Mouse (Mus musculus) embryonic facial prominence, embryonic 11.5 days (tissue): ENCODE results near the gene Lca5l. TPM values are rescaled to one million over a fixed set of nuclear protein-coding genes. Genes with fewer than 3 reads are reported as not detected.
A peak's percentile ranks its signal among the peaks of the same experiment; 100 is the strongest.

Experiments
- ATAC-seq: fragments of 200-750 bp; cut with Nextera tagmentation; replicated peaks from 2 replicates; pipeline ENCODE4 v1.8.0; 2017; ENCODE audit warnings: low read depth; ENCODE audit not compliant: insufficient number of reproducible peaks, low FRiP score, low TSS enrichment
- DNase-seq: peaks from one replicate; pipeline ENCODE4 v3.0.0-alpha.2; 2015; ENCODE audit warnings: low spot score
- H3K27ac ChIP-seq: fragments of 300-500 bp; sonication (generic); replicated peaks from 2 replicates; pipeline ENCODE4 v1.5.1; 2014; ENCODE audit warnings: mild to moderate bottlenecking, low read depth, low read length, control low read depth
- H3K27me3 ChIP-seq: fragments of 300-500 bp; sonication (generic); 2 replicates; pipeline ENCODE4 v1.6.1; 2014; ENCODE audit warnings: mild to moderate bottlenecking, low read length, moderate library complexity, mixed read lengths; ENCODE audit not compliant: control insufficient read depth, insufficient read depth
- H3K36me3 ChIP-seq: fragments of 300-500 bp; sonication (generic); replicated peaks from 2 replicates; pipeline ENCODE4 v1.6.1; 2014; ENCODE audit warnings: low read depth, mild to moderate bottlenecking, low read length, moderate library complexity, mixed read lengths; ENCODE audit not compliant: control insufficient read depth, insufficient read depth
- H3K4me1 ChIP-seq: fragments of 300-500 bp; sonication (generic); 2 replicates; pipeline ENCODE4 v1.6.1; 2014; ENCODE audit warnings: low read length, mixed read lengths; ENCODE audit not compliant: control insufficient read depth, insufficient read depth
- H3K4me2 ChIP-seq: fragments of 300-500 bp; sonication (generic); 2 replicates; pipeline ENCODE4 v1.6.1; 2014; ENCODE audit warnings: low read depth, mild to moderate bottlenecking, control low read depth, low read length, moderate library complexity
- H3K4me3 ChIP-seq: fragments of 300-500 bp; sonication (generic); 2 replicates; pipeline ENCODE4 v1.5.1; 2014; ENCODE audit warnings: low read depth, low read length, control low read depth
- H3K9ac ChIP-seq: fragments of 300-500 bp; sonication (generic); replicated peaks from 2 replicates; pipeline ENCODE4 v1.6.1; 2014; ENCODE audit warnings: mild to moderate bottlenecking, control low read depth, low read length
- H3K9me3 ChIP-seq: fragments of 300-500 bp; sonication (generic); replicated peaks from 2 replicates; pipeline ENCODE4 v1.6.1; 2016; ENCODE audit warnings: mild to moderate bottlenecking, low read length, inconsistent platforms, mixed read lengths; ENCODE audit not compliant: control insufficient read depth
- WGBS: fragments of 180-500 bp; shearing (Covaris S2); extraction: QIAGEN DNeasy Blood & Tissue Kit; methylation state at CpG from one replicate; pipeline ENCODE4 v1.1.7; 2014; 5-methylcytosine and 5-hydroxymethylcytosine counted together
- polyA plus RNA-seq: library from polyadenylated mRNA; unstranded; fragments of >200 nt; fragmentation: Nextera tagmentation; extraction: Ambion mirVana; gene quantifications from 2 replicates; pipeline ENCODE4 v1.2.1, GENCODE M21; 2014

Lca5l gene
- polyA plus RNA-seq, 1 experiment from 2014 or later, result 1.1 TPM

DNA sequence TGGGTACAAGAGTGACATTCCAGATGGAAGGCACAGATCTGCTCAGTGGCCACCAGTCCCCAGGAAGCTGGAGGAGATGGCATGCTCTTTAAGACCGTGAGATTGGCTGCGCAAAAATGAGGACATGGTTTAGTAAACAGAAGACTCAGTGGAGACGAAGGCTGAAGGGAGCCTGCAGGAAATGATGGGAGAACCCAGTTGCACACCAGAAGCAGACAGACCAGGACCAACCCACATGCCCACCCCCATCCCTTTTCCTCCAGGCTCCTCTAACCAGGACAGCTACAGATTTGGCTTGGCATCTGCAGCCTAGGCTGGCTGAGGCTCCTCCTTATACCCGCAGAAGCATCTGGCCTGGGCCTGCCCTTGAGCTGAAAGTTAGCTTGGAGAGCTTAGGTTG is 30.7 kb downstream of the Lca5l start:
- Histone ChIP-seq H3K9ac (no peak overlapping the region), H3K4me2 (no peak overlapping the region), H3K4me3 (no peak overlapping the region), H3K27me3 (no peaks in the 10 kb centered on the region), H3K4me1 (no peaks in the 10 kb centered on the region), H3K36me3 (no peaks in the 10 kb centered on the region), H3K9me3 (no peaks in the 10 kb centered on the region), H3K27ac (no peak overlapping the region)
- DNase-seq (no peak), ATAC-seq (no peak)
- 91% methylated on average over 4 of the region's 4 CpGs for WGBS

DNA sequence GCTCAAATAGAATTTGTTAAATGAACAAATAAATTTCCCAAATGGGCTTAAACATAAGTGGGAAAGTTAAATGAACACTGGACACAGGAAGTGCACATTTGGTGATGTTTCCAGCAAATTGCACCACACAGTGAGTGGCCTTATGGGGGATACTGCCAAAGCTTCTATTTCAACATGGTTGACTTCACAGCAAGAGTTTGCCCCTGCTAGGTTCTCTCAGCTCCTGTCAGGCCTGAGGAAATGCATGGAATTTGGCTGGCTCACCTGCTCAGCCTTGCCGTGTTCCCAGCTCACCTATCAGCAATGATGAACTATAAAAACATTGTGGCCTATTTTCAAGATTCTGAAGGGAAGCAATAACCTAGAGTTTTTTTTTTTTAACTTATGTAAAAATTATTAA is 31.1 kb downstream of the Lca5l start:
- no peak overlapping the region for H3K4me3 ChIP-seq
- H3K4me2 ChIP-seq, result no peak overlapping the region
- ATAC-seq, result no peak
- H3K36me3 ChIP-seq, result no peaks in the 10 kb centered on the region
- no peaks in the 10 kb centered on the region for H3K27me3 ChIP-seq
- no peaks in the 10 kb centered on the region for H3K9me3 ChIP-seq
- no peaks in the 10 kb centered on the region for H3K4me1 ChIP-seq
- H3K9ac ChIP-seq, result no peak overlapping the region
- WGBS, result 84% methylated on average over 1 of the region's 1 CpGs
- DNase-seq, result no peak
- H3K27ac ChIP-seq, result no peak overlapping the region

DNA sequence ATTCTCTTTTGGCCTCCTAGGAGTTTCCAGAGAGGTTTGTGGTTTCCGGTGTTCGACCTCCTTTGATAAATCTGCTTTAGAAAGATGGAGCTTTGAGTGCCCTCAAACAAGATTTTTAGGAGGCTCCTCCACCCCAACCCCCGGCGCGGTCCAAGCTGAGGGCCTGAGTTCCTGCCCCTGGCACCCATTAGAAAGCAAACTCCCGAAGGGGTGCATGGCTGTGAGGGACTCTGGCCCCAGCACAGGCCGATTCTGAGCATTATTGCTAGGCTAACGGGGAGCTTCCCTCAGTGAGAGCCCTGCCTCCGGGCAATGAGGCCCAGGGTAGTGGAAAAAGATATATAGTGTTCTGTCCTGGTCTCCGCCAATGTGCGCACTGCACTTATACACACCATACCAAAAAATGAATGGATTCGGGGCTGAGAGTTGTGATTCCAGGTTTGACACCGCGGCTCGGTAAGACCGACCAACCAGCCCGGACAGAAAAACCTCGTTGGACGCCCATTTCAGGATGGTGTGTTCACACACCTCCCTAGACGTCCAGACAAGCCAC is 32.2 kb downstream of the Lca5l start:
- WGBS, result 83% methylated on average over 20 of the region's 20 CpGs
- Histone ChIP-seq H3K9me3 (no peaks in the 10 kb centered on the region), H3K36me3 (no peaks in the 10 kb centered on the region), H3K4me2 (peak overlapping the region; percentile 99), H3K9ac (peak overlapping the region; percentile 93), H3K27me3 (no peaks in the 10 kb centered on the region), H3K4me1 (no peaks in the 10 kb centered on the region), H3K27ac (no peak overlapping the region), H3K4me3 (peak overlapping the region; percentile 56)
- DNase-seq, result no peak
- no peak for ATAC-seq

DNA sequence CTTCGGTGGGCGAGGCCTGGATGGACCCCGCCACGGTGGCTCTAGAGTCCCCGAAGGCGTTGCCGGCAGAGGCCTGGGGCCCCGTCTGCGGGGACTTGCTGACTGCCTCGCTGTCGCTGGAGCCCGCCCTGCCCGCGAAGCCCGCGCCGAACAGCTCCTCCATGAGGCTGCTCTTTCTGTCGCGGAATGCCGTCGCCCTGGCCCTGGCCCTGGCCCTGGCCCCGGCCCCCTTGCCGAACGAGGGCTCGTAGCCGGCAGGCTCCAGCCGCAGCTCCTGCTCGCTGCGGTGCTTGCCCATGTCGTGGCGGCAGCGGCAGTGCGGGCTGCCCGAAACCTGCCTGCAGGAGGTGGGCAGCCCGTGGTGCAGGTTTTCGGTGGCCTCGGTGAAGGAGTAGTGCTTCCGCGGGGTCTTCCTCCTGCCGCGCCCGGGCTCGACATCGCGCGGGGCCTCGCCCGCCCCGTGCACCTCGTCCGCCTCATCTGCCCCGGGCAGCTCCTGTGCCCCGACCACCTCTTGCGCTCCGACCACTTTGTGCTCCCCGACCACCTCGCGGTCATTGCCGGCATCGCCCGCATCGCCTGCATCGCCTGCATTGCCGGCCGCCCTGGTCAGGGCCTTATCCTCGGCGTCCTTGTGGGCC is 32.9 kb downstream of the Lca5l start:
- Histone ChIP-seq H3K9me3 (no peaks in the 10 kb centered on the region), H3K4me1 (no peaks in the 10 kb centered on the region), H3K27ac (peak overlapping the region; percentile 76), H3K9ac (peak overlapping the region; percentile 93), H3K4me3 (peak overlapping the region; percentile 56), H3K4me2 (peak overlapping the region; percentile 99), H3K27me3 (no peaks in the 10 kb centered on the region), H3K36me3 (no peaks in the 10 kb centered on the region)
- ATAC-seq (peak; percentile 72), DNase-seq (peak; percentile 80)
- under 1% methylated on average over 67 of the region's 67 CpGs for WGBS

DNA sequence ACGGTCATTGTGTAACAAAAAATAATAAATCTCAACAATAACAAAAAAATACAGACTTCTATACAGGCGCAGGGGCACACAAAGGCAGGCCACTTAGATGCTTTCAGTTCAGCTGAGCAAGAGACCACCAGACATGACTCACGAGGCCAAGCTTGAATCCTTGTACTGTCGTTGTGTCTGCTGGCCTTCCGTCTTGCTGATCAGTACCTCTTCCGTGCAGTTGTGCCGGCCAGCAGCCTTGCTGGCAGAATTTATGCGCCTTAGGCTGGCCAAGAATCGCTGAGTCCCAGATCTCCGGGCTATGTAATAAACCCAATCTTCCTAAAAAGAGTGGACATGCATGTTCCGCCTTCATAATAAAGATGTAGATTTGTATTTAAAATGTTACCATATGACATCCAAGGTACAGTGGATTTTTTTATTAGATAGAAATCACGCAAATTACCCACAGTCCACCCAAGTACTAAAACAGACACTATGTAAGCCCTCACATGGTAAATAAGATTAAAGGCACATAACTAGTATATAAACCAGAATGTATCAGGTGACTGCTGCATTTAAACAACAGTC is 33.5 kb downstream of the Lca5l start:
- peak; percentile 8 for DNase-seq
- peak overlapping the region; percentile 93 for H3K9ac ChIP-seq
- no peak for ATAC-seq

DNA sequence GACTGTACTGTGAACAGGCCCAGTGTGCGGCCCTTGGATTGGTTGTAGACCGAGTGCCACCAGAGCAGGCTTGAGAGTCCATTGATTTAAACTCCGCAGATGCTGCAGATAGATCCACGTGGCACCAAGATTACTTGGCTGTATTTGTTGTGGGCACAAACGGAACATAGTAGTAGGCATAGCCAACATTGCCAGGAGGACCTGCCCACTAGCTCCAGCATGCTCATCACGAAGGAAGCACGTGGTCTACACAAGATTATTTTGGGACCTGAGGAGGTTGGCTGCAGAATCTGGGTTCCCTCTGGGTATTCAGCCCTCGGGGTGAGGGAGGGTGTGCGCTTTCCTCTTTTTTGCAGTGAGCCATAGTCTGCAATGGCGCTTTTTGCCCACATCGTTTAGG is 34.9 kb downstream of the Lca5l start:
- ATAC-seq, result no peak
- no peak for DNase-seq
- Histone ChIP-seq H3K4me2 (no peak overlapping the region), H3K4me3 (no peak overlapping the region), H3K9me3 (no peaks in the 10 kb centered on the region), H3K36me3 (no peaks in the 10 kb centered on the region), H3K9ac (no peak overlapping the region), H3K4me1 (no peaks in the 10 kb centered on the region), H3K27ac (no peak overlapping the region), H3K27me3 (no peaks in the 10 kb centered on the region)
- WGBS, result 92% methylated on average over 11 of the region's 11 CpGs

More for the DNA sequence above, 33.5 kb downstream of the Lca5l start:
- H3K4me1 ChIP-seq, result no peaks in the 10 kb centered on the region
- no peaks in the 10 kb centered on the region for H3K27me3 ChIP-seq
- H3K9me3 ChIP-seq, result no peaks in the 10 kb centered on the region
- H3K27ac ChIP-seq, result peak overlapping the region; percentile 76; the same call in 1 of the 2 replicates
- H3K4me3 ChIP-seq, result peak overlapping the region; percentile 56; the same call in 1 of the 2 replicates
- peak overlapping the region; percentile 99 for H3K4me2 ChIP-seq
- 59% methylated on average over 12 of the region's 12 CpGs for WGBS
- no peaks in the 10 kb centered on the region for H3K36me3 ChIP-seq

DNA sequence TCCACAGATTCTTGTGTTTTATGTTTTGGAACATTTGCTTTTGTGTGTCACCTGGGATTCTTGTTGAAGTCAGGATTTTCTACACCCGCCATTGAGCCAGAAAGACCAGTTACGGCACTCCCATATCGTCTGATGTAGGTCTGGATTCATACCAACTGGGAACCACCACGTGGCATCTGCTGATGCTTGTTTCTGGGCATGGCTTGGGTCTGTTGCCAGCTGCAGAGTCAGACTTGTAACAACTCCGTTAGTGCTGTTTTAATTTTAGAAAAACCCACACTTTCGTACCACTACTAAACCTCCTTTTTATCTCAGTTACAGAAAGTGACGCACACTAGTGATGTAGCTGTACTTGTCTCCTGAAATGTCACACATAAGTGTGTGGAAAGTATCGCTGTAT is 36.1 kb downstream of the Lca5l start:
- Histone ChIP-seq H3K27me3 (no peaks in the 10 kb centered on the region), H3K9me3 (no peaks in the 10 kb centered on the region), H3K36me3 (no peaks in the 10 kb centered on the region), H3K4me3 (no peak overlapping the region), H3K27ac (no peak overlapping the region), H3K9ac (no peak overlapping the region), H3K4me2 (no peak overlapping the region), H3K4me1 (no peaks in the 10 kb centered on the region)
- ATAC-seq (no peak), DNase-seq (no peak)
- WGBS, result 90% methylated on average over 8 of the region's 8 CpGs

DNA sequence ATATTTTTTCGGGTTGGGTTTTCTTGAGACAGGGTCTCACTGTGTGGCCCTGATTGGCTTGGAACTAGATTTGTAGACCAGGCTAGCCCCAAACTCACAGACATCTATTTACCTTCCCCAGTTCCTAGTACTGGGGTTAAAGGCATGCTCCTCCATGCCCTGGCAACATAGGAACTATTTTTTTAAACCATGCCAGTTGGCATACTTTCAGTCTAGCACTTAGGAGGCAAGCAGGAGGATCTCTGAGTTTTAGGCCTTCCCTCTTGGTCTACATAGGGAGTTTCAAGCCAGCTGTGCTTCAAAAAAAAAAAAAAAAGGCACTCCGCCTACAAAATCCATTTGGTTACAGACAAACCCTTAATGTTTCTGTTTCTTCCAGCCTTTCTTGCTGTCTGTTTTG is 37.6 kb downstream of the Lca5l start:
- Histone ChIP-seq H3K4me2 (no peak overlapping the region), H3K4me1 (no peaks in the 10 kb centered on the region), H3K27me3 (no peaks in the 10 kb centered on the region), H3K9me3 (no peaks in the 10 kb centered on the region), H3K4me3 (no peak overlapping the region), H3K27ac (no peak overlapping the region), H3K36me3 (no peaks in the 10 kb centered on the region), H3K9ac (no peak overlapping the region)
- ATAC-seq (no peak), DNase-seq (no peak)
- WGBS, result 86% methylated on average over 2 of the region's 2 CpGs
